ENCODE assay signal across 19 mouse cellular contexts in genomic region chr3:131586818-131587217, GRCm38 (mm10). TPM values are rescaled to one million over a fixed set of nuclear protein-coding genes. Genes with fewer than 3 reads are reported as not detected.
A peak's percentile ranks its signal among the peaks of the same experiment; 100 is the strongest.
DNase-seq lines count a peak whose midpoint lies in the region; ATAC-seq and TF ChIP-seq lines count a peak whose summit lies in the region.
"Had no signal": no experiment of that assay in that cellular context is flagged by ENCODE, and none has a peak within 500 bp of the region (broad histone marks: within the 10 kb centered on the region; RNA-seq: fewer than 3 reads in every experiment).

No protein-coding gene starts in this region.

- H3K27me3 ChIP-seq in forebrain, embryonic 15.5 days, result no peaks in the 10 kb centered on the region
- no peaks in the 10 kb centered on the region for H3K27me3 ChIP-seq in forebrain, embryonic 14.5 days (replicated peaks; ENCODE audit: control insufficient read depth, insufficient read depth, low read length)
- H3K27me3 ChIP-seq: embryonic facial prominence, embryonic 15.5 days; forebrain, embryonic 13.5 days had no signal

- no peak for DNase-seq in forebrain, embryonic 14.5 days (ENCODE audit: low spot score)
- no peak for DNase-seq in left cerebral cortex, adult 2 months (ENCODE audit: extremely low spot score in 1 of 2, low spot score in 2 of 2)
- DNase-seq in left cerebral cortex, postnatal 14 days (ENCODE audit: low spot score in 2 of 2), result no peak
- DNase-seq in 3T3-L1 (ENCODE audit: low read depth, low spot score), result peak; percentile 48
- no peak for DNase-seq in ovary, adult 18-20 months (ENCODE audit: low spot score)
- DNase-seq: cerebellum, adult 2 months; gastrocnemius, postnatal 14 days; heart, postnatal 4 days; kidney, adult 18-20 months; right cerebral cortex, postnatal 25 days; thymus, postnatal 25 days had no signal

- 98% methylated on average over 3 of the region's 3 CpGs for WGBS in forebrain, embryonic 15.5 days
- WGBS in forebrain, embryonic 14.5 days, result 95% methylated on average over 3 of the region's 3 CpGs

- H3K27ac ChIP-seq in forebrain, embryonic 15.5 days (replicated peaks), result no peak overlapping the region
- H3K27ac ChIP-seq in forebrain, embryonic 14.5 days (ENCODE audit: low read depth, low read length), result no peak overlapping the region
- no peak overlapping the region for H3K27ac ChIP-seq in left cerebral cortex, adult 2 months
- no peak overlapping the region for H3K27ac ChIP-seq in bone marrow macrophage, adult 2 months (ENCODE audit: insufficient read depth, low read depth, low read length)
- H3K27ac ChIP-seq: embryonic facial prominence, embryonic 15.5 days; forebrain, embryonic 13.5 days; macrophage had no signal

- no peak overlapping the region for H3K4me3 ChIP-seq in forebrain, embryonic 15.5 days
- H3K4me3 ChIP-seq in forebrain, embryonic 14.5 days (ENCODE audit: low read depth, low read length), result no peak overlapping the region
- no peak overlapping the region for H3K4me3 ChIP-seq in left cerebral cortex, adult 2 months
- no peak overlapping the region for H3K4me3 ChIP-seq in bone marrow macrophage, adult 2 months (ENCODE audit: insufficient read depth, low read length)
- H3K4me3 ChIP-seq: embryonic facial prominence, embryonic 15.5 days; forebrain, embryonic 13.5 days; myocyte had no signal

- TF ChIP-seq CTCF in left cerebral cortex, adult 2 months (IDR thresholded peaks at IDR 0.05), result peak; percentile 29; the same call in 1 of the 2 replicates
- peak; percentile 36 for TF ChIP-seq CTCF in bone marrow macrophage, adult 2 months (IDR thresholded peaks at IDR 0.05; ENCODE audit: low read depth, low read length)

- H3K9ac ChIP-seq in forebrain, embryonic 15.5 days (replicated peaks), result no peak overlapping the region
- H3K9ac ChIP-seq in forebrain, embryonic 14.5 days (ENCODE audit: low read length), result no peak overlapping the region
- H3K9ac ChIP-seq: embryonic facial prominence, embryonic 15.5 days; forebrain, embryonic 13.5 days had no signal

- intact Hi-C loops in left cerebral cortex, adult 2 months (cut with DNase I), result no loop called here
- intact Hi-C loops in left cerebral cortex, postnatal 14 days (cut with DNase I), result no loop called here

- H3K4me2 ChIP-seq in forebrain, embryonic 15.5 days (replicated peaks), result no peak overlapping the region
- no peak overlapping the region for H3K4me2 ChIP-seq in forebrain, embryonic 14.5 days (ENCODE audit: low read length)
- H3K4me2 ChIP-seq: embryonic facial prominence, embryonic 15.5 days; forebrain, embryonic 13.5 days; heart, embryonic 11.5 days had no signal

- no peak for TF ChIP-seq POLR2A in bone marrow macrophage, adult 2 months (IDR thresholded peaks at IDR 0.05; ENCODE audit: borderline replicate concordance, low read depth, low read length)

- H3K9me3 ChIP-seq in forebrain, embryonic 15.5 days, result no peaks in the 10 kb centered on the region
- H3K9me3 ChIP-seq in forebrain, embryonic 14.5 days (replicated peaks; ENCODE audit: control insufficient read depth, low read length), result no peaks in the 10 kb centered on the region
- H3K9me3 ChIP-seq: embryonic facial prominence, embryonic 15.5 days; forebrain, embryonic 13.5 days had no signal

- 0 out of 2 replicates have a peak, but pooled peaks have one; percentile 53 for ATAC-seq in forebrain, embryonic 15.5 days (replicated peaks)
- no peak for ATAC-seq in forebrain, embryonic 14.5 days
- no peak for ATAC-seq in inflammation-experienced regulatory T-cells, adult 6 months
- ATAC-seq: forebrain, embryonic 13.5 days had no signal

- peaks cover 67% of the 10 kb centered on the region for H3K36me3 ChIP-seq in forebrain, embryonic 15.5 days
- H3K36me3 ChIP-seq in forebrain, embryonic 14.5 days (ENCODE audit: control insufficient read depth, insufficient read depth, low read length), result peaks cover 85% of the 10 kb centered on the region

- H3K4me1 ChIP-seq in forebrain, embryonic 15.5 days, result no peaks in the 10 kb centered on the region
- H3K4me1 ChIP-seq in forebrain, embryonic 14.5 days (ENCODE audit: control insufficient read depth, insufficient read depth, low read length), result no peaks in the 10 kb centered on the region
- H3K4me1 ChIP-seq in bone marrow macrophage, adult 2 months (ENCODE audit: control insufficient read depth, insufficient read depth, low read length), result no peaks in the 10 kb centered on the region
- H3K4me1 ChIP-seq: embryonic facial prominence, embryonic 15.5 days; forebrain, embryonic 13.5 days had no signal

RNA-seq across cellular contexts. Expression of gene Papss1, which starts 22.2 kb away (rescaled TPM):
- 123 and 126 TPM in 2 replicates for polyA plus RNA-seq in forebrain, embryonic 15.5 days (2015; fragmentation: Nextera tagmentation; extraction: Ambion mirVana)
- 129 and 140 TPM in 2 replicates for polyA plus RNA-seq in forebrain, embryonic 14.5 days (2014; fragmentation: Nextera tagmentation; extraction: Ambion mirVana)
- total RNA-seq in left cerebral cortex, adult 2 months (2021), result 10 to 100 TPM; 60.1 to 60.7 TPM
- total RNA-seq in left cerebral cortex, postnatal 14 days (2021), result 10 to 100 TPM; 69.9 to 73.5 TPM
- polyA plus RNA-seq in bone marrow macrophage, adult 2 months (2012; ENCODE audit: insufficient read depth, insufficient read length, missing spikeins), result 29.5 and 30.2 TPM in 2 replicates
- polyA plus RNA-seq in inflammation-experienced regulatory T-cells, adult 6 months (2017; shearing (Covaris generic)), result 10 to 100 TPM; 20.0 to 29.9 (median 20.4) TPM
